Mouse (Mus musculus) ES-Bruce4 (cell line): ENCODE measurements around the gene Luzp2.

Experiments used
- CTCF ChIP-seq: IDR thresholded peaks from one replicate; pipeline ENCODE4 v1.8.1; 2011; ENCODE audit warnings: low read depth, low read length
- POLR2A ChIP-seq: IDR thresholded peaks from one replicate; pipeline ENCODE4 v1.8.1; 2011; ENCODE audit warnings: low read length; ENCODE audit not compliant: insufficient read depth

DNA sequence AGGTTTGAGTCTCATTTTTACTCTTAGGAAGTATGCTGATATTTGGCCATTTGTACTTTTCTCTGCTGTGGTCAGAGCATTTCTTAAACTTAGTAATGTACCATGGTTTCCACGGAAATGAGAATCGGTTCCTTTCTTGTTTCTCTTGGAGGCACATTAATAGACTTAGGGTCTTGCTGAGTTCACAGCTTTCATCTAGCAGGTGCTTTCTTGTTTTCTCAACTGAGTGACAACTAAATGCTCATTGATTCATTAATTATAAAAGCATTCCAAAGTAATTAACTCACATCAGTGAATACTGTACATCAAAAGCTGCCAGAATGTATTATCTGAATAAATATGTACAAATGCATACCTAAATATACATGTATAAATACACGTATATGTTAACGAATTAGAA, 127.4 kb downstream of the Luzp2 start:
- no peak for TF ChIP-seq CTCF
- TF ChIP-seq POLR2A, result no peak
